Mouse (Mus musculus) embryonic stem cell, embryonic (primary cell): ENCODE data around the gene Cntn4.

Experiments used
- CTCF ChIA-PET, 4 experiments: fragments of 300-600 bp in 2 of 4; fragments of 350-600 bp in 2 of 4; sonication (Branson Sonifier 250); formaldehyde crosslinking; loops; one replicate each; lab custom pipeline; 2022; ENCODE audit warnings: inconsistent platforms in 2 of 4; lab: Charles Lee
- POLR2A ChIA-PET, 4 experiments: fragments of 300-600 bp in 2 of 4; fragments of 350-600 bp in 2 of 4; sonication (Branson Sonifier 250); formaldehyde crosslinking; loops; one replicate each; lab custom pipeline; 2022; ENCODE audit warnings: antibody characterized with exemption in 4 of 4, inconsistent platforms in 1 of 4; lab: Charles Lee

Gene Cntn4

DNA sequence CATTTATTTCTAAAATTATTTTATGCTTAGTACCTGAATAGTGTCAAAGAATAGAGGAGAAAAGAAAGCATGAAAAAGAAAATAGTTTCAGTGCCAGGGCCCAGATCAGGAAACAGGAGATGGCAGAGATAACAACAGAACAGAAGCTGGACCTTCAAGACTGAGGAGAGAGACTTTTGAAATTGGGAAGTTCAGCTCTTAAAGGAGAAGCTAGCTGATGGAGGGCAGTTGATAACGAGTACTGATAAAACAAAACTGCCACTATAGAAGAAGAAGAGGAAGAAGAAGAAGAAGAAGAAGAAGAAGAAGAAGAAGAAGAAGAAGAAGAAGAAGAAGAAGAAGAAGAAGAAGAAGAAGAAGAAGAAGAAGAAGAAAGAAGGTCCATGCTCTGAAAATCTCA, 1050.2 kb downstream of the Cntn4 start:
- ChIA-PET CTCF (no interaction called here), POLR2A (no interaction called here)

DNA sequence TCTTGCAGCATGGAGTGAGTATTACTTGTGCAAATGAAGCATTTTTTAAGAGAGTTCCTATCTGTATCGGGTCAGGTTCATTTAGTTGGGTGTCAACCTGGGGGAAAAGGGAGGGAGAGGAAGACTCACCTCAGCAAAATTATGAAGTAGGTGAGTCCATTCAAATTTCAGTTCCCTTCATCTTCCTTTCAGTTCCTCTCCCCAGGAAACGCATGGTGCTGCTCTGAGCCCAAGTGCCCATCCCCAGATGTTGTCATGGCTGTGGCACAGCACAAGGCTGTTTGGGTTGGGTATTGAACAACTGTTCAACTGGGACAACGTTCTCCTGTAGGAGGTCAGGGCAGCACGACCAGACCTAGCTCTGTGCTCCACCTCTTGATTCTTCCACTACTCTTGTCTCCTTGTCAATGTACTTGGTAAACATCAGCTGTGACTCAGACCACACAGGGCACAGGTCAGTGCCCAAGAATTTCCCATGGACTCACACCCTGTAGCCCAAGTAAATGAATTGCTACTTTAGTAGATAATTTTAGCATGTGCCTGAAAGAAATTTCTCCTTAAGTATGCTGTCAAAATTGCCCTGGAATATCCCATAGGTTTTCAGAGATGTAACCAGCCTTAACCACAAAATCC, 1052.3 kb downstream of the Cntn4 start:
- ChIA-PET CTCF (no interaction called here), POLR2A (no interaction called here)

- POLR2A ChIA-PET, result no interaction called here
- CTCF ChIA-PET, result no interaction called here
These were observed 1055.1 kb downstream of the Cntn4 start for GRCm38 (mm10) chr6:106732563-106732962.

- CTCF ChIA-PET, result no interaction called here
- POLR2A ChIA-PET, result no interaction called here
These were observed 1060.8 kb downstream of the Cntn4 start for GRCm38 (mm10) chr6:106738229-106738628.

GRCm38 (mm10) chr6:106740244-106740825, 1062.9 kb downstream of the Cntn4 start:
- POLR2A ChIA-PET, result no interaction called here
- CTCF ChIA-PET, result no interaction called here

- ChIA-PET POLR2A (no interaction called here), CTCF (no interaction called here)
These were observed 1066.2 kb downstream of the Cntn4 start for GRCm38 (mm10) chr6:106743556-106744233.

DNA sequence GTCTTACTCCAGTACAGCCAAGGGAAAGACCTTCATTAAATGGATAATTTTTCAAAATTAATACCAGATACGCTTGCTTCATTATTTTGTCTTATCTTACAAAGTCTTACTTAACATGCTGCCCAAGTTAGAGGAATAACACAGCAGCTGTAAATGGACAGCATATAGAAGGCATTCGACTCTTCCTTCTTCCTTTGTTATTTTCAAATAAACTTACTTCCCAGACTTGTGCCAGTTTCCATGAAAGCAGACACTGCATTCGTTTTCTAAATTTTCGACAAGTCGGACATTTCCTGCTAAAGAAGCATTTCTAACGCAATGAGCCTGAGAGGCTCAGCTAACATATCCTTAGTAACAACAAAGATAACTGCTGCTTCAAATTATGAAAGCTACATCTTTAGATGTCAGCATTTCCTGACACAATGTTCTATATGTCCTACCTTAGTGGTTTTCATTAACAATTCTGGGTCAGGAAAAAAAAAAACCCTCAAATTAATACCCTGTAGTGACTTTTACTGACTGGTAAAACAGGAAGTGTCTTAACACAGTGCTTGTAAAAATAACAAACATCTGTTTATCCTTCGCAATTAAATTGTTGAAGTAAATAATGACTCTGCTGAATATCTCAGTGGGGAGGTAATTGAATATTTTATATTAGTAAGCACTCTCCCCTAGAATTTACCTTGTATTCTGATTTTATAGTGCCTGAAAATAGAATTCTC, 1068.4 kb downstream of the Cntn4 start:
- CTCF ChIA-PET, result no interaction called here
- POLR2A ChIA-PET, result no interaction called here

- CTCF ChIA-PET, result no interaction called here
- POLR2A ChIA-PET, result no interaction called here
These were observed 1069.8 kb downstream of the Cntn4 start for GRCm38 (mm10) chr6:106747251-106747650.

GRCm38 (mm10) chr6:106747804-106748203, 1070.3 kb downstream of the Cntn4 start:
- ChIA-PET POLR2A (no interaction called here), CTCF (no interaction called here)
